Mouse (Mus musculus): ENCODE measurements around the gene Hist2h2ab.
"Not testable (repeated sequence)": the region's sequence is repeated elsewhere in the genome, so short reads cannot be mapped to it uniquely, and the experiment has no call there.

Hist2h2ab gene

GRCm38 (mm10) chr3:96261623-96262022, 42.0 kb downstream of the Hist2h2ab start:
- DNase-seq (ENCODE audit: inconsistent ontology term), result no peak

GRCm38 (mm10) chr3:96262216-96262875, 42.7 kb downstream of the Hist2h2ab start:
- peak; percentile 84 for DNase-seq (ENCODE audit: inconsistent ontology term)

- peak; percentile 97 for DNase-seq (ENCODE audit: inconsistent ontology term)
Observed at GRCm38 (mm10) chr3:96262979-96263550, 43.4 kb downstream of the Hist2h2ab start, which contains the start of gene Hist2h4. Gene Hist2h4 (minus strand): TSS chr3:96263311.

- DNase-seq (ENCODE audit: inconsistent ontology term), result no peak
Observed at GRCm38 (mm10) chr3:96263558-96264403, 44.1 kb downstream of the Hist2h2ab start.

- DNase-seq (ENCODE audit: inconsistent ontology term), result no peak
Observed at GRCm38 (mm10) chr3:96264404-96264949, 44.8 kb downstream of the Hist2h2ab start.

- DNase-seq (ENCODE audit: inconsistent ontology term), result no peak
Observed at GRCm38 (mm10) chr3:96266132-96266710, 46.6 kb downstream of the Hist2h2ab start.

DNA sequence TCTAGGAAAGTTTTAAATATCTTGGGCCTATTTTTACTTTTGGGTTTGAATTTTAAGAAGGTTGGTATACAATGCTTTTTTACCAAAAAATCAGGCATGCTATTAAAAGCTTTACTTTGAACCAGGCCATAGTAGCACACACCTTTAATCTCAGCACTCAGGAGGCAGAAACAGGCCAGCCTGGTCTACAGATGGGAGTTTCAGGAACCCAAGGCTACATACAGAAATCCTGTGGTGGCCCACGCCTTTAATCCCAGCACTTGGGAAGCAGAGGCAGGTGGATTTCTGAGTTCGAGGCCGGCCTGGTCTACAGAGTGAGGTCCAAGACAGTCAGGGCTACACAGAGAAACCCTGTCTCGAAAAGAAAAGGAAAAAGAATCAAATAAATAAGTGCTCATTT, 47.9 kb downstream of the Hist2h2ab start:
- DNase-seq (ENCODE audit: inconsistent ontology term), result no peak

DNA sequence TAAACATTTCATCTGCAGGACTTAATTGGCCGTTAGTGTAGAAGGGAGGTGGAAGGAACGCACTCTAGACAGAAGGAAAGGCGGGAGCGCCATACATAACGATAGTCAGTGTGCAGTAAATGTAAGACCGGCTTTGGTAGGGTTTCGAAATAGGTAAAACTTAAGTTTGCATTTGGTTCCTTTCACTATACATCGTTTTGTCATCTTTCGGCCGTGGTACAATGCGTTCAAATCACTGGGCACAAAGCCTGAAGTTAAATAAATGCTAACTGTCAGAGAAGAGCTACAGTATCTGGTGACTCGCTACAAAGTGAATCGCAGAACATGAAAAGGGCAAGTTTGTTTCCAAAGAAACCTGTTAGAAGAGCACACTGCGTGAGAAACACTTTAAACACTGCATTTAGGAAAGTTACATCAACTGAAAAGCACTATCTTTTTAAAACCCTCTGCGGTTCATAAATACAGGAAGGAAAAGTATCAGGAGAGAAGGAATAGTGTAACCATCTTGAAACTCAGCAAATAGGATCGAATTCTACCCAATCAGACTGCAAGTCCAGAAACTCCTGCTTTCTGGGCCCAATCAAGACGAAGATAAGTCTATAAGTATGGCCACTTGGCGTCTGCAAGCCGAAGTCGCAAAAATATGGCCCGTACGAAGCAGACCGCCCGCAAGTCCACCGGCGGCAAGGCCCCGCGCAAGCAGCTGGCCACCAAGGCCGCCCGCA, 48.5 kb downstream of the Hist2h2ab start, which contains the start of gene Hist2h3b:
TSS of gene Hist2h3b (plus strand) at position 604 of the 725 bp plus-strand sequence.
- peak; percentile 84 for DNase-seq (ENCODE audit: inconsistent ontology term)

DNA sequence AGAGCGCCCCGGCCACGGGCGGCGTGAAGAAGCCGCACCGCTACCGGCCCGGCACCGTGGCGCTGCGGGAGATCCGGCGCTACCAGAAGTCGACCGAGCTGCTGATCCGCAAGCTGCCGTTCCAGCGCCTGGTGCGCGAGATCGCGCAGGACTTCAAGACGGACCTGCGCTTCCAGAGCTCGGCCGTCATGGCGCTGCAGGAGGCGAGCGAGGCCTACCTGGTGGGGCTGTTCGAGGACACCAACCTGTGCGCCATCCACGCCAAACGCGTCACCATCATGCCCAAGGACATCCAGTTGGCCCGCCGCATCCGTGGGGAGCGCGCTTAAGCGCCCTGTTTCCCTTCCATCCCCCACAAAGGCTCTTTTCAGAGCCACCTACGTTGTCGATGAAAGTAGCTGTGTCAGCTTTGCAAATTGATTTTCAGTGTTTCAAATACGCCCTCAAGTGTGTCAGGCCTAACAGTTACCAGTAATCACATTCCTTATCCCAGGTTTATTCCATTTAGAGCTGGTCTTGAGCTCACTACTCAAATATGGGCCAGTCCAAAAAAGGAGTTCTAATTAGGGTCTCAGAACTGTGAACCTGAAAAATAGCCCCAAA, 49.2 kb downstream of the Hist2h2ab start:
- not testable (repeated sequence) for DNase-seq (ENCODE audit: inconsistent ontology term)

Measured in Muller cell, postnatal 12 days (primary cell).